Mouse (Mus musculus) thymus, postnatal 25 days (tissue): Measurements from ENCODE around the gene Ranbp17.
"Not testable (repeated sequence)": the region's sequence is repeated elsewhere in the genome, so short reads cannot be mapped to it uniquely, and the experiment has no call there.

Source experiments
- DNase-seq: peaks from one replicate; pipeline ENCODE4 v3.0.0; 2022

Ranbp17 gene

DNA sequence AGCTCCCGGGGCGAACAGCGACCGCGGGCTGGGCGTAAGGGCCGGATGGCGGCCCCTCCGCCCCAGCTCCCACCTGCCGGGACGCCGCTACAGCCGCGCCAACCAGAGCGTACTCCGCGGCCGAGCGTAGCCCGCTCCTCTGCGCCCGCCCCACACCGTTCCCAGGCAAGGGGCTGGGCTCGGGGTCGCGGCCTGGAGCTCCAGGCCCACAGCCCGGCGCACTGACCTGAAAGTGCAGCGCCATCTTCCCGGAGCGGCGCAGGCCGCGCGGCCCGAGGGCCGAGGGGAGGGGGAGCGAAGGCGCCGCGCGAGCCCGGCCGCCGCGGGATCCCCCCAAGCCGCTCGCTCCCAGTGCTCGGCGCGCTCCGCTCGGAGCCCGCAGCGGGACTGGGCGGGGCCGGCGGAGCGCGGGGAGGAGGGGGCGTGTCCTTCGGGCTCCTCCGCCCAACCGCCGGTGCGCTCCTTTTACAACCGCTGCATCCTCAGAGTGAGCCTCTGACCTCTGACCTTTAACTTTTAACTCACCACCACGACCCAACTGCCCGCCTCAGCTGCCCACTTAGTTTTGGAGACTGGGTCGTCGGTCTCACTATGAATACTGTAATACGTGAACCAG, at the start of gene Ranbp17:
Gene Ranbp17 (minus strand): TSS at position 371 of the 616 bp plus-strand sequence.
- peak; percentile 41 for DNase-seq

DNA sequence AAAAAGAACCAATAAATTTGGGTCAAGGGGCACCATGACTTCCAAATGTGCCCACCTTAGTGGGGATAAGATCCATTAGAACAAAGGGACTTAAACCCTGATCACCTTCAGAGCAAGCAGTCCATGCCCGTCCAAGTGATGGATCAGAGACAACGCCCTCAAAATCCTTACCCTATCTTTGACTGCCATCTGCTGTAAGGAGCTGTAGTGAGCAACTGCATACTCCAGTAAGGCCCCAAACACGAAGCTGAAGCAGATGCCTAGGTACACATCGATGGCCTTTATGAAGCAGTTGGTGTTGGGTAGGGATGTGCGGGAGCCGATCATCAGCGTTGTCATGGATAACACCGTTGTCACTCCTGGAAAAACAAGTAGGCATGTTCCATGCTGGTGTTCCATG, 40.6 kb upstream of the Ranbp17 start:
- DNase-seq, result no peak

DNA sequence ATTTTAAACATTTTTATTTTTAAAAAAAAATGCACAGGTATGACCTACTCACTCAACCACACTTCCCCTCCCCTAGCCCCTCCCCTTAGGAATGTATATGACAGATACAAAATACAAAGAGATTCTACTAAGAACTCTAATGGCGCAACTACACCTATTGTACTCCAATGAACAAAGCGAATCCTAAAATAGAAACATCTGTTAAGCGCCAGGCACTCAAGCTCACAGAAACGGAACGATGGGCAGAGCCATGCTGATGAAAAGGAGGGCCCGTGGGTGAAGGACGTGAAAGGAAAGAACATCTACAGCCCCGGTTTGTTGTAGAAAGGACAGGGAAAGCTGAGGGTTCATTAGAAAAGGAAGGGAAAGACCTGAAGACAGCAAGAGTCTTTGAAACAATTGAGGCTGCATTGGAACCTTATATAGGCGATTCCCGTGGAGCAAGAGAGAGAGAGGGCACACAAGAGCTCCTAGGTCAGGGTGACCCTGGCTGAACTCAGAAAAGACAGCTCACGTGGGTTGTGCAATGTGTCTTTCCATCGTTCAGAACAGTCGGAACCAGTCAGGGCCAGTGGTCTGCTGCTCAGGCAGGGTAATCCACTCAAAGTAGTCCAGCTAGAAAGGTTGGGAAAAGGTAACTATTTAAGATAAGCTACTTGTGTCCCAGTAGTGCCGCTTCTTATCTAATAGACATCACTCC, 37.5 kb upstream of the Ranbp17 start:
- DNase-seq, result no peak

DNA sequence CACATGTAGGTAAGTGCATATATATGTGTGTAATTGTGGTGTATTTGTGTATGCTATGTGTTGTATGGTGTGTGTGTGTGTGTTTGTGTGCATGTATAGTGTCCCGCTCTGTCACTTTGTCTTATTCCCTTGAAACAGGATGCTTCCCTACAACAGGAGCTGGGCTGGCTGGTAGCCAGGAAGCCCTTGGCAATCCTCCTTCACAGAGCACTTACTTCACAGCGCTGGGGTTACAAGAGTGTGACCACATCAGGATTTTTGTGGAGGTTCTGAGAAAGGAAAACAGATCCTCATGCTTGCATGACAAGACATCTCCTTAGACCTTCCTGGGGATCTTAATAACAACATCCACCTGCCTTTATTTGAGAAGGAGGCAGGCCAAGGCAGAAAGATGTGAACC, 33.8 kb upstream of the Ranbp17 start:
- no peak for DNase-seq

DNA sequence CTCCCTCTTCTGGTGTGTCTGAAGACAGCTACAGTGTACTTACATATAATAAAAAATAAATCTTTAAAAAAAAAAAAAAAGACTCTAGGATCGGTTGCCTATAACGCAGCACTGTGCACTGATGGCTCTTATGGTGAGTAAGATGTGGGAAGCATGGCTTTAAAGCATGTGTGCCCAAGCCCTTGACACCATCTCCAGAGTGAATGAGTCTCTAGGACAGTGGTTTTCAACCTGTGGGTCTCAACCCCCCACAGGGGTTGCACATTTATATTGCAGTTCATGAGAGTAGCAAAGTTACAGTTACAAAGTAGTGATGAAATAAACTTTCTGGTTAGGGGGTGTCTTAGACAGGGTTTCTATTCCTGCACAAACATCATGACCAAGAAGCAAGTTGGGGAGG, 31.4 kb upstream of the Ranbp17 start:
- no peak for DNase-seq

DNA sequence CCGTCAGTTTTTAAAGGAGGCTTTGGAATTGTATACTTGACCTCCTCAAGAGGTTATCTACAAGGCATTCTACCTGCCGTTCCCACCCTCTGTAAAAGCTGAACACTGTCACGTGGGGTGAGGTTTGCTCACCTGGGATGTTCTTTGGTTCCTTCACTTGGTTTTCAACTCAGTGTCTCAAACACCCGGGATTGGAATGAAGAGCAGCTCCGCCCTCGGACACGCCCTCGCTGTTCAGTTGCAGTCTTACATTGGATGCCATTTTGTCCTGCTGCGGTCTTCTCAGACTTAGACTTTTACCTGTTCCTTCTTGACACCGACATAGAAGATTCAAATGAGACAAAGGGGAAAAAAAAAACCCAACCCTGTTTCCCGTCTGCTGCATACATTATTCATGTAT, 30.6 kb upstream of the Ranbp17 start:
- DNase-seq, result no peak

DNA sequence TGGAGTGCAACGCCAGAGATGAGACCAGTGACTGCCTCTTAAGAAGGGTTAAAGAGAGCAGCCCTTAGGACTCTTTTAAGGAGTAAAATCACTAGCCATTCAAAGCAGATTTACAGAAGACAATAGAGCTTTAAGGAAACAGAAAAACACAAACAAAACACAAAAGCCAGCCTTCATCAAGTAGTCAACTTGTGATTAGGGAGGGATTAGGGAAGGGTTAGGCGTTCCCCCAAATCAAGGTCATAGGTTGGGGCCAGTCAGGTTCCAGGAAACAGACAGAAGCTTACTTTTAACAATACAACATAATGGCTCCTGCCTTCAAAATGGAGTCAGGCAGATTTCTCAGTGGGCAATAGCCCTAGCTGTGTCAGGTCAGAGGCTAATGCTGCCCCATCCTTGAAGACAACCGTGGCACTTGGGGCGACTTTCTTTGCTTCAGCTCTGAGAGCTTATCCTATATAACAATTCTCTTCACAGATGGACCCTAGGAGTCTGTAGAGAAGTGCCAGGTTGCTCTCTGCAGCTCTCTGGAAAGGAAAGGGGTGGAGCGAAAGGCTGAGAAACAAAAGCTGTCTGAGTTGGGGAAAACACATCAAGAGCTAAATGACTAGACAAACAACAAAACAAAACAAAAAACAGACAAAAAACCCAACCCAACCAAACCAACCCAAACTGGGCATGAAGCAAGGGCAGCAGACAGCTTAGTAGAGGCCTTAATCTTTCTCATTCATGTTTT, 24.0 kb upstream of the Ranbp17 start:
- no peak for DNase-seq

DNA sequence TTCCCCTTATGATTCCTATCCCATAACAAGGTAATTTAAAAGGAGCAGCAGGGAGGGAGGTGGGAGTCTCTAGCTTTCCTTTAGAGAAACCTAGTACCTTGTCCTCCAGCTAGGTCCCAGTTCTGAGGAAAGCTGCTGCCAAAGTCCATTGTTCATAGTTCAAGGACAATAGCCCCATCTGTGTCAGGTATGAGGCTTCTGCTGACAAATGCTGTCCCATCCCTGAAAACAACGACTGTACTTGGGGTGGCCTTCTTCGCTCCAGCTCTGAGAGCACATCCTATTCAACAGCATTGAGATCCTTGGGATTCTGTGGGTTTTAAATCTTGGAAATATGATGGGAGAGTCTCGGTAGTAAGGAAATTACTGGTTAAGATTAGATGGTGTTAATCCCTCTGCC, 23.1 kb upstream of the Ranbp17 start:
- no peak for DNase-seq

DNA sequence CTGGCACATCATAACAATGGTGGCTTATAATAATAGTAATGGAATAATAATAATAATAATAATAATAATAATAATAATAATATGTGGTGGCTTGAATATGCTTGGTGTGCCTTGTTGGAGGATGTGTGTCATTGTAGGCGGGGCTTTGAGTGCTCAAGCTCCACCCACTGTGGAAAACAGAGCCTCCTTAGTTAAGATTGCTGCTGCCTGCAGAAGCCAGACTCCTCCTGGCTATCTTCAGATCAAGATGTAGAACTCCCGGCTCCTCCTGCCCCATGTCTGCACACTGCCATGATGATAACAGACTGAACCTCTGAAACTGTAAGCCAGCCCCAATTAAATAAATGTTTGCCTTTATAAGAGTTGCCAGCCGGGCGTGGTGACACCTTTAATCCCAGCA, 21.0 kb upstream of the Ranbp17 start:
- DNase-seq, result no peak

DNA sequence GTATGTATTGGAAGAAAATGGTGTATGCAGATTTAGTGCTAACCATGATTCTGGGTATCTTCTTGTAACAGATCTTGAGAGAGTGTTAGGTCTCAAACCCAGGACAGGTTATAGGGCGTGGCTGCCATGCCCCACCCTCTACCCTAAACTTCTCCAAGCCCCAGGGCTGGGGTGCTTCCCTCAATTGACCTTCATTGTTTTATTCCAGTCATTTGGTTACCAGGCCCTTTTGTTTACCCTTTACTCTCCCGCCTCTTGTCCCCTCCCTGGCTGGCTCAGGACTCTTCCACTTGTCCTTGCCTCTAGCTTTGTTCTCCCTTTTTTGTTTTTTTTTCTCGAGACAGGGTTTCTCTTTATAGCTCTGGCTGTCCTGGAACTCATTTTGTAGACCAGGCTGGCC, 20.0 kb upstream of the Ranbp17 start:
- no peak for DNase-seq

DNA sequence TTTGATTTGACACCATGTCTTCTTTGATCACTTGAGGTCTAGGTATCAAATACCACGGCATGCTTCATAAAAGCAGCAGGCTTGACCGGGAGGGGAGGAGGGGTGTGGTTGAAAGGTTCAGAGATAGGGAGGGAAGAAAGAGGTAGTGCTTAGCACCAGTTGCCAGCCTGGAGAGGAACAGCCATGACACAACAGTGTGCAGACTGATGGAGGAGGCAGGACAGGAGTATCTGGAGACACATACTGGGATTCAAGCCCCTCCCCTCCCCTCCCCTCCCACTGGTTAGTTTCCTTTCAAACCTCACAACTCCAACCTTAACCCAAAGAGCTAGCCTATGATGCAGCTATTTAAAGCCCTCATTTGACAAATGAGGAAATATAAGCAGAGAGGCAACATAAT, 16.0 kb upstream of the Ranbp17 start:
- DNase-seq, result no peak

DNA sequence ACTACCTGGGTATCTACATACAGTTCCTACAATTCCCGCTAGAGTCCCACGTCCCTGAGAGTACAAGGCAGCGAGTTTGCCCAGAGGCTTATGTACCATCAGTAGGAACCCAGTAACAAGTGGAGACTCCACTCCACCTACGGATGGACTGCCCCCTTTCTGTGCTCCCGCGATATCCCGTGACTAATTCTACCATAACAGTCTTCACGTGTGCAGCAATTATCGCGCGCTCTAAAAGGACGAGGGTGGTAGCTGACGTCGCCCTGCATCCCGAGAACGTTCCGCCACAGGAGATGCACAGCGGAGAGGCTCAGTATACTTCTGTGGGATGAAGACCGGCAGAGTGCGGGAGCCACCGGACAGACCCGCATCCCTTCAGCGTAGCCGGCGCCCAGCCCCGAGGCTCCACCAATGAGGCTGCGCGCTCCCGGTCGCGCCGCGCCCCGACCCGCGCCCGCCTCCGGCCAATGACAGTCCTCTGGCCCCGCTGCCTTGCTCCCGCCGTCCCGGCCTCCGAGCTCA, 631 bp downstream of the Ranbp17 start:
- peak; percentile 15 for DNase-seq

DNA sequence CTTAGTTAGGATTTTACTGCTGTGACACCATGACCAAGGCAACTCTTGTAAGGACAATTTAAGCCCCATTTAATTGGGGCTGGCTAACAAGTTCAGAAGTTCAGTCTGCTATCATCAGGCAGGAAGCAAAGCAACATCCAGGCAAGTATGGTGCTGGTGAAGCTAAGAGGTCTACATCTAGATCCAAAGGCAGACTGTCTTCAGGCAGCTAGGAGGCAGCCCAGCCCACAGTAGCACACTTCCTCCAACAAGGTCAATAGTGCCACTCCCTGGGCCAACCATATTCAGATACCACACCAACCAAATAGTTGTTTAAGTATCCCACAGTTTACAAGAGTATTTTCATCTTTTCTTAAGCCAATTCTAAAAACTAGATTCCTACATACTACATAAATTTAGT, 4.1 kb downstream of the Ranbp17 start:
- DNase-seq, result no peak

DNA sequence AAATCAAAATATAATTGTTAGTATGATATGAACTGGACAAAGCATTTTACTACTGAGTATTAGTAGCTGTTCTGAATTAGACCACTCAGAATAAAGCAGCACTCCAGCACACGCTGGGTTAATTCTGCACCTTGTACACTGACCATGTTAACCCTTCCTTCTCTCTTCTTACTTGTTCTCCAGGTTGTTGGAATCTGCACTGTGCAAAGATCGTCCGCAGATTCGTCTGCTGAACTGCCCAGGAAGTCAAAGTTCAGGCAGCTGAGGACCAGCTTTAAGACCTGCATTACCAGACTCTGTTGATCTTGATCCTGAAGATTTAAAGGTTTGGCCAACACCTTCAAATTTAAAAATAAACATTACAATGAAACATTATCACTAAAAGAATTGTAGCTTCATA, 27.8 kb downstream of the Ranbp17 start:
- DNase-seq, result no peak

DNA sequence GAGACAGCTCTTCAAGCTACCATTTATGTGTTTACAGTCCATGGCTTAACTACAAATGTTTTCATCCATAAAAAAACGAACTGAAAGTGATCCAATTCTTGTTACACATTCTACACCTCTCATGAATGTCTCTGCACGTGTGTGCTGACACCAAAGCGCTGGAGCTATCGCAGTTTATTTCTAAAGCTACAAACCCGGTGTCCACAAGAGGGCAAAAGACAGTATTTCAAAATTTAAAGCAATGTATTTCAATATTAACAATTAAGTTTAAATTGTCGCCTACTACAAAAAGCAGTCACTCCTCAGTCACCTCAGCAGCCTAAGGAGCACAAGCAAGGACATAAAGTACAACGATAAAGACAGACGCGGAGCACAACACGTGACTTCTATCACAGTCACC, 33.1 kb downstream of the Ranbp17 start:
- DNase-seq, result no peak

DNA sequence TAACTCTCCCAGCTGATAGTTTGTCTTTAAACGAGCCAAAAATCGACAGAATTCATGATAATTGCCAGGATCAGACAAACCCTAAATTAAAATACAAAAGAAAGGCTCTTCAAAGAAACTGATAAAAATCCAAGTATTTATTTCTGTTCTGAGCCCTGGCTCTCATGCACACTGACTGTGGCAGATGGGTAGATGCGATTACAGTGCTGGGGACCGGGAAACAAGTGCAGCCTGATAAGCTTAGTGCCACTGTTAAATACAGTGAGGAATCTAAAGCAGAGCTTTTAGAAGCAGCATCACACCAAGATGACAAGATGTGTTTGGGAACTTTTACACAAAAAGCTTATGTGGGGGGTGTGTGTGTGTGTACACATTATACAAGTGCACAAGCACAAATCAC, 34.3 kb downstream of the Ranbp17 start:
- no peak for DNase-seq

DNA sequence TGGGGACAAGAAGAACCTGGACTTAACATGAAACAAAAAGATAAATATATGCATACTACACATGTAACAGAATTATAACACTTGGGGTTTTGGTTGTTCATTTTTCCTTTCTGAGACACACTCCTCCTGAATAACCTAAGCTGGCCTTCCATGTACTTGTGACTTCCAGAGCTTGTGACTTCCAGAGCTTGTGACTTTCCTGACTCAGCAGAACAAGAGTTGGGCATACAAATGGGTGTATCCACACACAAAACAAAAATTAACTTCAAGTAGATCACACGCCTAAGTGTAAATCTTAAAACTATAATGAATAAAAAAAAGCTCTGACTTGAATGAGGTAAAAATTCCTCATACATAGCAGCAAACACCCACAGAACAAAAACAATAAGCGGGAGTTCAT, 36.9 kb downstream of the Ranbp17 start:
- DNase-seq, result no peak

DNA sequence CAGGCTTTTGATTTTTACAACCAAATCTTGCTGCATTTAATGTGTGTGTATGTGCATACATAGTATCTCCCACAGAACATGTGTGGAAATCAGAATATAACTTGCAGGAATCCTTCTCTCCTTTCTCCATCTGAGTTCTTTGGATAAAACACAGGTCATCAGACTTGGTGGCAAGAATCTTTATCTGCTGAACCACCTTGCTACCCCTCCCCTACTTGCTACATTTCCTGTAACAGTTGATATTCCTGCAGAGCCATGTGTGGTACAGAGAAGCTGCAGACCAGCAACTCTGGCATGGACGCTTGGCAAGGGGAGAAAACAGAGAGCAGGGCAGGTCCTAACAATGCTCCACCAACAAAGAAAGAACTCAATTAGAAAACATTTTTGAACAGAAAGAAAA, 52.4 kb downstream of the Ranbp17 start:
- no peak for DNase-seq

DNA sequence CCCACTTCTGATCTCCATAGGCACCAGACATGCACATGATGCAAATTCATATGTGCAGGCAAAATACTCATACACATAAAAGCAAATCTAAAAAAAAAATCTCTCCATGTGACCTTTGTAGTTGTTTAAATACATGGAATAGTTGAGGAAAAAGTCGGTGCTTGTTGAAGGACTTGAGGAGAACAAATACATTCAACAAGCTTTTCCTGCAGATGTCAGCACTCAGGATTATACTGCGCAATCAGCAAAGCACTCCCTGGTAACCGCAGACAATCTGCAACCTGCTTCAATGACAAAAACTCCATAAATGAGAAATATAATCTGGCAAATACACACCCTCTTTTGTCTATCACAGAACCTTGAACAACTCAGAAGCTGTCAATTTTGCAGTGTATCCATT, 59.5 kb downstream of the Ranbp17 start:
- DNase-seq, result no peak

DNA sequence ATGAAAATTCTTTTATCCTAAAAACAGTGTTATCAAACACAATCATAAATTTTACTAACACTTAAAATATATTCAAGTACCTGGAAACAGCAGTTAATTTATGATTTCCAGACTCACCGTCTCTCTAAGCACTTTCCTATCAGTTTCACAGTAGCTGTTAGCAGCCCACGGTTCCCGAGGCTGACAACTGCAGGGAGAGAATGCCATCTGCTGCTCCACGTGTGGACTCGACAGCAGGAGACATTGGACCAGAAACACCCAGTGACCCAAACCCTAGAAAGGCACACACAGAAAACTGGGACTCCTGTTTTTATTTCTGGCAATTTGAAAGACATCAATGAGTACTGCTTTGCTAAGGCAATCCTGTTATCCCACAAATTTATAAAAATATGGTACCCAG, 79.7 kb downstream of the Ranbp17 start:
- DNase-seq, result no peak

DNA sequence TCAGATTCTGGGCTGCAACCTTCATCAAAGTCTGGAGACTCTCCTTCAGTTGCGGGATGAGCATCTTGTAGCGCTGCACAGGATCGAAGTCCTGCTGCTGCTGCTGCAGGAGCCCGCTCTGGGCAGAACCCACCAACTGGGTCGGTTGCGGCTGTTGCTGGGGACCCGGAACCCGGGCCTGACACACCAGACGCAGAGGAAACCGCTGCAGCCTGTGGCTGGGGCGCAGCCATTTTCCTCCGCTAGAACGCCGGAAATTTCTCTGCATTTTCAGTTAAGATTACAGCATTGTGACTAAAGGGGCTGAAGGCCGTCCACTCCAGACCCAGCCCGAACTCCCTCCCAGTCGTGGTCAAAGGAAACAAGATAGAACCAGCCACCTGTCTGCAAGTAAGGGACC, 85.3 kb downstream of the Ranbp17 start:
- DNase-seq, result not testable (repeated sequence)

DNA sequence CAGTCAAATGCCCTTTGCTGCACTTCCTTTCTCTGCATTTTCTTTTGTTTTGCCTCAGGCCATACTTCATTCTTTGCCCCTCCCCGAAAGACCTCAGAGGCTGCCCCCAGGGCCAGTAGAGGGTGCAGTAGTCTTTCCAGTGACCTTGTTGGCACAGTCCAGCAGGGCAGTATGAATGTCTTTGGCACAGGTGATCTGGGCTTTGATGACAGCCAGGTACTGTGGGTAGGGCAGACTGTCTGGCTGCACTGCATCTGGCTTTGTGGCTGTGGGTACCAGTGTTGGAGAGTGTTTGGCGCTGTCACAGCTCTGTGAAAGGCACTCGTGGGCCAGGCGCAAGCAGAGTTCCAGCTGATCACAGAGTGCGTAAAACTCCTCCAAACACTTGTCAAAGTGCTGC, 85.8 kb downstream of the Ranbp17 start:
- not testable (repeated sequence) for DNase-seq

DNA sequence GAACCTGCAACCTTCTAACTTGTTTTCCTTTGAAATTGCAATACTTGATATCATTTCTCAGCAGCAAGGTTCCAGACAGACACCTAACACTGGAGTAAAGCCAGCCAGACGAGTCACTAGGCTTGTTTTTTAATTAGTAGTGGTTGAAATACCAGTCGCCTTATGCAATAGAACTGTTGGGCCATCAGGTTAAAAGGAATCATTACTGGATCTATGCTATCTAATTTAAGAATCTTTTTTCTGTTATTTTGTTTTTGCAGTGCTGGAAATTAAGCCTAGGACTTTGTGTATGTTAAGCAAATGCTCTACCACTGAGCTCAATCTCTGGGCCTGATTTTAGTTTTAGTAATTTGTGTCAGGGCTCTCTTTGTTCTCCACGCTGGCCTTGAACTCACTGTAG, 91.3 kb downstream of the Ranbp17 start:
- no peak for DNase-seq

DNA sequence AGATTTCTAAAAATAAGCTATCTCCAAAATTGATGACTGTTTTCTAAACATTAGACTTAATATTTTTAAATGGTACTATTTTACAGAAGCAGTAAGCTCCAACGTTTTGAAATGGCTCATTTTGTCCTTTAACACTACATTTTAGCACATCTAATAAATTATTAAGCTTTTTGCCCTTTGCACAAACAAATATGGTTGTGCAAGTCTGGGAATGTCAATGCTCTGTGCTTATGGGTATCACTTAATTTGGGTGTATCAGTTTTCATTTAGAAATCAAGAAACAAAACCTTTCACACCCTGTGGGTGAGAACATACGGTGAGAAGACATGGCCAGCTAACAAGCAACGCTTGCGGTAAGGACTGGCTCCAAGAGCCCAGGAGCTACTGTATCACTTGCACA, 108.9 kb downstream of the Ranbp17 start:
- DNase-seq, result no peak
